Mouse (Mus musculus) left cerebral cortex, adult 11 months (tissue): Measurements from ENCODE around the gene Cdh20.
"Not testable (repeated sequence)": the region's sequence is repeated elsewhere in the genome, so short reads cannot be mapped to it uniquely, and the experiment has no call there.

Experiments
- DNase-seq: peaks from one replicate; pipeline ENCODE4 v3.0.0; 2022; ENCODE audit warnings: low spot score

The Cdh20 gene

DNA sequence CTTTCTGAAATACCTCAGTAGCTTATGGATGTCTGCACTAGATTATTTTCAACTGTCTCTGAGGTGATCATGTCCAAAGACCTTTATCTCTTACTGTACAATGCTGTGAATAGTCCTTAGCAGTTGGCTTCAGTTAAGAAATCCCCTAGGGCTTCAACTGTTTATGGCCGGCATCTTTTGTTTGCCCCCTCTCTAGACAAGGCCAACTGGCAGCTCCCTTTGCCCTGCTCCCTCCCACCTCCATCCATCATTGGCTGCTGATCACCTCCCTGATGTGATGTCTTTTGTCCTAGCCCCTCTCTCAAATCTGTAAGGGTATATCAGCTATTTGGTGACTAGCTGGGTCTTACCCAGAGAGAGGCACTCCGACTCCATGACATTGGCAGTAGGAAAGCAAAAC, 148.2 kb downstream of the Cdh20 start:
- DNase-seq: no peak

DNA sequence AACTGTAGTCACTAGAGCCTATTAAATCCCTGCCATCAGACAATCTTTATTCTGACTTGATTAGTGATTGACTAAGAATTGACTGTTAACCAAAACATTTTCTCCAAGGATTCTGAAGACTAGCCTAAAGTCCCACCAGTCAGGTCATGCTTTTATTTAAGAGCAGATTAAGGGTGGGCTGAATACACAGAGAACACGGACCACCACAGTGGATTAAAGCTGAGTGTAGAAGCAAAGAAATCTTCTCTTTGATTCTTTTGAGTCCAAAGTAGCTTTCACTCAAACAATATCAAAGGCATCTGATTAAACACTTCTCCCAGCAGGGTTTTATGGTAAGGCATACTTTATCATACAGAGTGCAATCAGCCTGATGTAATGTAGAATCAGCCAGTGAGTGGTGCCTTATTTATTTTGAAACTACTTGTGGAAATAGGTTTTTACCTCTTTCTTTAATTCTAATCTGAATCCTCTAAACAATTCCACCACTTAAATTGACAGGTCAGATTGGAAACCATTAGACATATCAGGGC, 149.0 kb downstream of the Cdh20 start:
- no peak for DNase-seq

DNA sequence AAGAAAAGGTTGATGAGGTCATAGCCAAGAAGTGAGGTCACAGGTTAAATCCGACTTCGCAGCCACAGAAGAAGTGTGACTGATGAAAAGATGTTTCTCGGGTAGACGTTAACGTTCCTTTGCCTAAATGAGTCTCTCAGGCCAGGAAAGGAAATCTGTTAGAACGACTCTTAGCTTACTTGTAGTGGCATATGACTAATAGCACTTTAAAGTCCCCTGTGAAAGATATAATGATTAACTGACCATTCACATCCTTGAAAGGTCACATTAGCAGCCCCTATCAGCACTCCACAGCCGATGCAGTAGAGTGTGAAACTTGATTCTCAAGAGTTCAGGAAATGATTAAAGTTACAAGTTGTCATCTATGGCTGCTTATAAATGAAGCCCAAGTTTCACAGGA, 164.7 kb downstream of the Cdh20 start:
- no peak for DNase-seq

DNA sequence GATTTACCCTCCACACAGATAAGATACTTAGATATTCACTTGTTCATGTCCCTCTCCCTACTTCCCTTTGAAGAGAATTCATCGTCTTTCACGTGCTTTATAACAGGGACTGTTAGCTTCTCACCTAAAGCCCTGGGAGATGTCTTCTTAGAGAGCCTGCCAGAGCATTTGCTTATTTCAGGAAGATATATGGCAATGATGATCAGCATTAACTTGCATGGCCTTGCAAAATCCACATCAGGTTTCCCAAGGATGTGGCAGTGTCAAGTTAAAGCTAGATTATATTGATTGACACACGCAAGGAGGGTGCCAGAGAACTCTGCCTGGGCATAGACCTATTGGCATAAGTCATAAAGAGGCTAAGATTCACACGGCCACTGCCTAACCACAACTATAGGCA, 168.6 kb downstream of the Cdh20 start:
- DNase-seq: no peak

DNA sequence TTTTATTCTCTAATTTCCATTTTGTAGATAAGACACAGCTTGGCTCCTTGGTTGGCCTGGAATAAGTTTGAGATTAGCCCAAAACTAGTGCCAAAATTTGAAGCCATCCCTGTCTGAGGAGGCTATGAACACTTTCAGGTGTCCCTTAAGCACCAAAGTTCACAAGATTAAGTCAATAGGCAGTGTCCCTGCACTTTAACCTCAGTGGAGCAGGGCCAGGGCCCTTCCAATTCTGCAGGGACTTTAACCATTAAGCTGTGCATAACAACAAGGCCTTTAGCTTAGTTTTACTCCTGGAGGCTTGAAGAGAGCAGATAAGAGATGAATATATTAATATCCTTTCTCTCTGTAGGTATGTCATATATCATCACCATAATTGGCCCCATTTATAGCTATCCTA, 170.8 kb downstream of the Cdh20 start:
- DNase-seq: no peak

DNA sequence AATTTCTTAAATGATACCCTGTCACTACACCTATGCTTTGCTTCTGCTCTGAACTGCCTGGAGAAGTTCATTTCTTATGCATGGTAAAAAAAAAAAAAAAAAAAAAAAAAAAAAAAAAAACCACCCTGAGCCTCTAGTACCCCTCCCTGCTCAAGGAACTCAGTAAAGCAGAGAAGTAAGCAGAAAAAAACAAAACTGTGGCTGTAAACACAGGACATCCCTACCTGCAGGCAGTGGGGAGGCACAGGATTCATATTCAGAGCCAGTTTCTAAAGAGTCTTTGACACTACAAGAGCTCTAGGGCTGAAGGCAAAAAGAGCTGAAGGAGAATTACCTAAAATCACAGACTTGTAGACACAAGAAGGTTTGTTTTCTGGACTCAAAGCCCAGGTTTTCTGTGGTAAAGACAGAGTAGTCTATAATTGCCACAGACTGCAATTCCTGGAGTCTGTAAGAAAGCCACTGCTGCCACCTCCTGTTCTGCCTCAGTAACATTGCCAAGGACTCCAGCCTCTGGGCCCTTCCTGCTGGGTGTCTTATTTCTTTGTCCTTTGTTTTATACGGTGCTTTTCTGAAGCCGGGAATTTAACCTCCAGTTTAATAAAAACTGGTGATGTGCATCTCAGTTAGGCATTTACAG, 176.3 kb downstream of the Cdh20 start:
- DNase-seq: peak; percentile 24

DNA sequence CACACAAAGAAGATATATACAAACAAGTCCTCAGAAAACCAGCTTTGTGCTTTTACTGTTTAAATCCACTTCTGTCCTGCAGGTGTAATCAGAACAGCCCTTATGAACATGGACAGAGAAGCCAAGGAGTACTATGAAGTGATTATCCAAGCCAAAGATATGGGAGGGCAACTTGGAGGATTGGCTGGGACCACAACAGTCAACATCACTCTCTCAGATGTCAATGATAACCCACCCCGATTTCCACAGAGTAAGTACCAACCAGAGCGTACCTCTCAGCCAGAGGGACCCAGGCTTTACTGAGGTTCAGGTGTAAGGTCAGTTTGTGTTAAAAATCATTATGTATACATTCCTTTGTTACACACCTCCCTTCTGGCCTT, 176.8 kb downstream of the Cdh20 start:
- no peak for DNase-seq

DNA sequence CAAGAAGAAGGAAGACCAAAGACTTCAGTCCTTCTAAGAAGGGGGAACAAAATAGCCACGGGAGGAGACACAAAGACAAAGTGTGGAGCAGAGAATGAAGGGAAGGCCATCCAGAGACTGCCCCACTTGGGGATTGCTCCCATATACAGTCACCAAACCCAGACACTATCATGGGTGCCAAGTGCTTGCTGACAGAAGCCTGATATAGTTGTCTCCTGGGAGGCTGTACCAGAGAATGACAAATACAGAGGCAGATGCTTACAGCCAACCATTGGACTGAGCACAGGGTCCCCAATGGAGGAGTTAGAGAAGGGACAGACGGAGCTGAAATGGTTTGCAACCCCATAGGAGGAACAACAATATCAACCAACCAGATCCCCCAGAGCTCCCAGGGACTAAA, 181.3 kb downstream of the Cdh20 start:
- not testable (repeated sequence) for DNase-seq

DNA sequence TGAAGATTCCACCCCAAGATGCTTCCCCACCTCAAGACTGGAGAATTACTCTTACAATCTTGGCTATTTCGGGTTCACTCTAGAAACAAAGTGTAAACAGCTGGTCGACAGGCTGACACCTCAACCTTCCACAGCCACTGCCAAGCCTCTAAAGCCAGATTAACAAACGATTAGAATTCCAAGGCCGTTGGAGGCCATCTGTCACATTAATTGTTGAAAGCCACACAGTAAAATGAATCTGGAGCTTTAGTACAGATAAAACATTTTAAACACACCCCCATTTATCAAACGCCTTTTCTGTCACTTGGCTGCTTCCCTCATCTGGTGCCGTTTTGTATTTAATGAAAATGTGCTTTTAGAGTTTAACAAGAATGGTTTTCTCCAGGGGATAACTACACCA, 188.7 kb downstream of the Cdh20 start:
- DNase-seq: no peak

DNA sequence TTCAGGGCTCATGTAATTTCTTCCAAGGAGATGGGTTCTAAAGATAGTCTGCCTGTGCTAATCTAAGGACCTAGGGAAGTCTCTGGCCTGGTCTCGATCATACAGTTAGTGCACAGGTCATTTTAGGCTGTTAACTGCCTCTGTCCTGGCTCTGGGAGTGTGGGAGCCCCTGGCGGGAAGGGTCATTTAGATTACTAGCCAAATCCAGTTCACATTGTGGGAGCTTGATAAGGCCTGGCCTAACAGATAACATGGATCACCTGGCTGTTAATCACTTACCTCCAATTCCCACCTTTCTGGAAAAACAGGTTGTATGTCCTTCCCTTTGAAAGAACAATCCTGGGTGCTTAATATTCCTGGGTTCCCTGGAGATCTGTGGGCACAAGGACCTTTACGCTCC, 193.3 kb downstream of the Cdh20 start:
- DNase-seq: no peak

DNA sequence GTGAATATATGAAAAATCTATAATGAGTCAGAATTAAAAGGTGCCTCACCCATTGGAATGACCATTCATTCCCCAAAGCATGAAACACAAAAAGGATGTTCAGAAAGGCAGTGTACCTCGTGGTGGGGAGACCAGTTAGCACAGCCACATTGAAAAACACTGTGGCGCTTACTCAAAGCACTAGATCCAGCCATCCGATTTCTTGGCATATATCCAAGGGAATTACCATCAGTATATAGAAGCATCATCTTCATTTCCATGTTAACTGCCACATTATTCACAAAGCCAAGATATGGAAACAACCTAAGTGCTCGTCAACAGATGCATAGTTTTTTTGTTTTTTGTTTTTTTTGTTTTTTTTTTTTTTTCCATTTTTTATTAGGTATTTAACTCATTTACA, 193.9 kb downstream of the Cdh20 start:
- DNase-seq: no peak

DNA sequence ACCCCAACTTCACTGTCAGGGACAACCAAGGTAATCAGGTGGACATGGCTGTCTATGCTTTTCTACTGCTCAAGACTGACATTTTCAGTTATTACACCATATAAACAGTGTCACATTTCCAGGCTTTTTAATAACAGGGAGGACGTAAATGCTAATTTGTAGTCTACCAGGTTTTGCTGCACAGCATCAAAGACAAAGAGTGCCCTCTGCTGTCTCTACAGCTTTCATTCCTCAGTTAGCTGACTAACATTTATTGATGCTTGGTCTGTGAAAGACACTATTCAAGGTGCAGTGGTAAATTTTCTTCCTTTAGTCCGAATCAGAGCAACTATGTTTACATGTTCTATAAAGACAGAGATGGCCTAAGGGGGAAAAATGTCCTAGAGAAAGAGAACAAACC, 210.7 kb downstream of the Cdh20 start:
- peak; percentile 17 for DNase-seq

DNA sequence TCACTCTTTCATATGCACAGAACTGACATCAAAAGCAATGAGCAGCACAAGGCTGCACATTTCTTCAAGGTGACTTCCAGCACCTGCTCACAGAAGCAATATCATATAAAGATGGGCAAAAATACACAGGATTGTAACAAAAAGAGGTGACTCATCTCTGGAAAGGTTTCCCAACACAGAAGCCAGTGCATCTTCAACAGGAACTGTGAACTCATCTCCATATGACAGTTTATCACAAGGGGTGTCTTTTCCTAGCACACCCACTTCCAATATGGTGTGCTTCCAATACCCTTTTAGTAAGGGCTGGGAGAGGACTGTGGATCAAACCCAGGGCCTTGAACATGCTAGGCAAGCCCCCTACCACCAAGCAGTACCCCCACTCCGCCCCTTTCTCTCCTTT, 211.9 kb downstream of the Cdh20 start:
- DNase-seq: no peak

DNA sequence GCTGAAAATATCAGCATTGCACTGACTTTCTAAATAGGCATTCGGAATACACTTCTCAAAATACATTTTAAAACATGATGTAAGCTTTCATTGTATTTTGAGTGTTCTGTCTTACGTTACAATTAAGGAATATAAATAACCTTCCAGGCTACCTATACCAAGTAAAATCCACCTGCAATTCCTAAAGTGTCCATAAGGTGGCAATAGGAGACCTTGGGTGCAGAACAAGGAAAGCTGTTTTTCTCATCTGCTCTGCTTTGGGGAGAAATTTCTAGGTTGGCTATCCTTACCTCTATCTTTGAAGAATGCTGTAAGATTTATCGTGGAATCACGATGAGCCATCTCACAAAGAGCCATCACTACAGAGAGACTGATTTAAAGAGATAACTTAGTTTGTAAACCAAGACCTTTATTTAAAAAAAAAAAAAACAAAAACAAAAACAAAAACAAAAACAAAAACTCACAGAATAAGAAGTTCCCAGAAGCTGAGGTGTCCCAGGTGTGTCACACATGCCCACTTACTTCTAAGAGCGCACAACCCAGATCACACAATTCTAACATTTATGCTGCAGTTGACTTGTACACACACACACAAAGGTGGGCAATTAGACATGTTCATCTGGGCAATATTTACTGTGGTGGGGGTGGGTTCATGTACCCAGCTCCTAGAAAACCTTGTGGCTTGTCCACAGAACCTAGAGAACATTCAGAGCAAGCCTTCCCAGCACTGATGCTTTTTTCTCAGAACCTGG, 218.1 kb downstream of the Cdh20 start:
- peak; percentile 44 for DNase-seq

DNA sequence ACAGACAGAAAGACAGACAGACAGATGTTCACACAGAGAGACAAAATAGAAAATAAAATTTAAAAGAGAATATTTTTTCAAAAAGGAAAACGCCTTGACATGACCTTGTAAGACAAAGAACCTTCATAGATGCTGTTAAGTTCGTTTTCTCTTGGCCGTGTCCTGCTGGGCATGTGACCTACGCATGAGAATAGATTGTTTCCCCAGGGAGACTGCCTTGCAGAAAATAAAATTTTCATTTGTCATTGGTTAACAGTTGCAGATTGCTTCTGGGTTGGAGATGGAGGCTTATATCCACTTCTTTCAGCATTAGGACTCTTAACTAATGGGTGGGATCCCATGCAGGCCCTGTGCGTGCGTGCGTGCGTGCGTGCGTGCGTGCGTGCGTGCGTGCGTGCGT, 219.2 kb downstream of the Cdh20 start:
- DNase-seq: no peak

DNA sequence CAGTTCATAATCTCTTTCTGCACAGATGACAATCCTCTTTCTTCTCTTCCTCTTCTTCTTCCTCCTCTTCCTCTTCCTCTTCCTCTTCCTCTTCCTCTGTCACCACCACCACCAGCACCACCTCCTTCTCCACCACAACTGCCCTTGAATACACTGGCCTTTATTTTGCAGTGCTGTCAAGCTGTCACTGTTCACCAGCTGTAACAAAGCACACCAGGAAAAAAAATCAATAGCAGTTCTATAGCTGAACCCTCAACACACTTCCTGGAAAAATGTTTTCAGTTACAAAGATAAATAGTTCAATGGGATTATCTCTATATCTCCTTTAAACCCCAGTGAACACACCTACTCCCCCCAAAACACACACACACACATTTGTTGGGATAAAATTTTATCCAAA, 224.1 kb downstream of the Cdh20 start:
- DNase-seq: no peak

DNA sequence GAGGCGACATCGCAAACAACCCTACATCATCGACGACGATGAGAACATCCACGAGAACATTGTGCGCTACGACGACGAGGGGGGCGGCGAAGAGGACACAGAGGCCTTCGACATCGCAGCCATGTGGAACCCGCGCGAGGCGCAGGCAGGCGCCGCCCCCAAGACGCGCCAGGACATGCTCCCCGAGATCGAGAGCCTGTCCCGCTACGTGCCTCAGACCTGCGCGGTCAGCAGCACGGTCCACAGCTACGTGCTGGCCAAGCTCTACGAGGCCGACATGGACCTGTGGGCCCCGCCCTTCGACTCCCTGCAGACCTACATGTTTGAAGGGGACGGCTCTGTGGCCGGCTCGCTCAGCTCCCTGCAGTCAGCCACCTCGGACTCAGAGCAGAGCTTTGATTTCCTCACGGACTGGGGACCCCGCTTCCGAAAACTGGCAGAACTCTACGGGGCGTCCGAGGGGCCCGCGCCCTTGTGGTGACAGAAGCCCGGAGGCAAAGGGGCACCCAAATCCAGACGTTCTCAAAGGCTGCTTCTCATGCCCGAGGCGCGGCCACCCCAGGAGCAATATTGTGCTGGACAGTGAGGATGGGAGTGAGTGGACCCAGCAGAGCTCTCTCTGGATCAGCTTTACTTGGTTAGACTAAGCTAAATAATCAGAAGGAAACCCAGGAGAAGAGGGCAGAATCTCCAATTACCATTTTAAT, 225.7 kb downstream of the Cdh20 start:
- no peak for DNase-seq

DNA sequence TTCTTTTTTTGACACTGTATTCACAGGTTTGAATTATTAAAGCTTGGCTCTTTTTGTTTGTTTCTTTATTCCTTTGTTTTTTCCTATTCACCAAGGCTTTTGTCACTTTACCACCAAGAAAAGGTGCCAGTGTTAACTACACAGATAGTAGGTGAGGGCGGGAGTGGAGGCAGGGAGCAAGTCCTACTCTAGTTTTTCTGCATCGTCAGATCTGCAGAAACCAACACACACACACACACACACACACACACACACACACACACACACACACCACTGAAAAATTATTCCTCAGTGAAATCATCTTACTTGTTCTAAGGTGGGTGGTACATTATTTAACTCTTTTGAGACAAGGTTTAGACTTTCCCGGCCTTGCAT, 226.3 kb downstream of the Cdh20 start:
- no peak for DNase-seq

DNA sequence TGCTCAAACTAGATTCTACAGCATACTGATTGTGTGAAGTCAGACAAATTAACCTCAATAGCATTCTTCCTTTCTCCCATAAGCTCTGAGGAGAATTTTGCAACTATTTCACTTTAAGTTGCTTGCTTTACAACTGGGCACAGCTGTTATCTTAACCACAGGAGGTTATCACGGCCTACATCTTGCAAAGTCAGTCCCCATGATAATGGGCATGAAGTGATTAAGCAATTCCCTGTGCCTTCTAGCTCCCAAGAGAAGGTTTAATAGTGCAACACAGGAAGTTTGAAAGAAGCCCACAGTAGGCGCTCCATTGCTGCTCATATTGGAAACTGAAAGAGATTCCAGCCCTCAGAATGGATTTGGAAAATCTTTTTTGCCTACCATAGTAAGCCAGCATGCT, 229.5 kb downstream of the Cdh20 start:
- DNase-seq: no peak

DNA sequence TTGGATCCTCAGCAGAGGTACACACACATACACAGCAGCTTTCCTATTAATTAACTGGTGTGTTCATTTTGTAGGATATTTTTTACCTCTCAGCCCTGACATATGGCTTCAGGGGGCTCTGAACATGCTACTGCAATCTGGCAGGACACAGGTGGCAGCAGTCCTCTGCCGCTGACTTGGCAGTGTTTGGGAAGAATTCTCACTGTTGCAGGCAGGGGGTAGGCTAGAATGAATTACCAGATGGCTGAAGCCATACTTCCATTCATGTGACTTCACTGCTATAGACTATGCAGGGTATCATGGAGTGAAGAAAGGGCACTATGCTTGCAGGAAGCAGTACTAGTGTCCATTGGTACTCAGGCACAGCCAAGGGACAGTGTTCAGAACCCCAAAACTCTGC, 233.8 kb downstream of the Cdh20 start:
- DNase-seq: no peak

DNA sequence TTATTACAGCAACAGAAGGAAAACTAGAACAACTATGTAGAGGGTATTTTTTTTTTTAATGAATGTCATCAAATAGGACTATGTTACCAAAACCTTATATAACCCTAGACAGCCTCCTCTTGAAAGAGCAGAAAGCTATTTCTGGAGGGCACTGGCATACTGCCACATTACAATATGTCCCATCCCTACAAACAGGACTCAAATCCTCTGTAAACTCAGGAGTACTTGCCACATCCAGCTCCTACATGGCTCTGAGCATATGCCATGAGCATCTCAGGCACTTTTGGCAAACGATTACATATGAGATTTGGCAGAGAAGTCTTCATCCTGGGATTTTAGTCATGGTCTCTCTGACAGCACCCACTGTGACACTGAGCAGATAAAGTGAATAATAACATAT, 235.5 kb downstream of the Cdh20 start:
- no peak for DNase-seq

DNA sequence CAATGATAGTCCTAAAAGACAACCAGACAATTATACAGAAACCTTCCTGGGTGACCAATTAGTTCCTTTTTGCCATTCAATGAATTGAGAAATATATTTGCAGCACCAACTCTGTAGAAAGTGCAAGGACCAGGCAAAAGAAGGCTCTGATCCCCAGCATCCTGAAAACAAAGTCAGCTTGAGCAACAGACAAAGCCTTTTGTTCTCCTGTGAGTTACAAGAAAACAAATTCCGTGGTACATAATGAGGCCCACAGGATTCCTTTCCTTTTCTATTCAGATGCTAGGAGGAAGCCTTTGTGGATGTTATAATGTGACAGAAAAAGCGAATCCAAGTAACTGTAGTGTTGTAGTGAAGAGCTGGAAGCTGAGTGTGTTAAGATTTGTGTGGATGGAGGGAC, 244.3 kb downstream of the Cdh20 start:
- no peak for DNase-seq

DNA sequence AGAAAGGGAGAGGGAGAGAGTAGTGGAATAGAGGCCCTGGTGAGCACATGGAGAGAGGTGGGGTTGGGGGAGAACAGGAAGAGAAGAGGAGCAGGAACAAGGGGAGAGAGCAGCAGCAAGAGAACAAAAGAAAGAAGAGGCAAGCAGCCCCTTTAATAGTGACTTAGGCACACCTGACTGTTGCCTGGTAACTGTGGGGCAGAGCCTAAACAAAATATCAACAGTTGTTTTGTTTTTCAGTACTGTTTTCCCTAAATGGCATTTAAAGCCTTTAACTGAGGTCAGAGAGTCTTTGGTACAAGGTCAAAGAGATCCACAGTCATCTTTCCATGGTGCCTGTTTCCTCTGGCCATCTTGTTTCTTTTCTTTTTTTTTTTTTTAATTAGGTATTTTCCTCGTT, 245.0 kb downstream of the Cdh20 start:
- no peak for DNase-seq
